Mouse (Mus musculus) T-helper 2 cell (primary cell): ENCODE results near the gene Tbc1d24.

ENCODE experiments used
- in situ Hi-C: fragments of 300-600 bp; cut with MboI, MseI; formaldehyde crosslinking; loops from one replicate; pipeline ENCODE4 v1.15.1; 2025; ENCODE audit warnings: high pct_unique_total_duplicates

Tbc1d24 gene

GRCm38 (mm10) chr17:24190934-24191333 lies 14.4 kb downstream of the Tbc1d24 start:
- in situ Hi-C loops = no loop called here

- in situ Hi-C loops = no loop called here
Observed at GRCm38 (mm10) chr17:24174259-24174658, 31.1 kb downstream of the Tbc1d24 start.

- in situ Hi-C loops = no loop called here
Observed at GRCm38 (mm10) chr17:24173423-24173822, 31.9 kb downstream of the Tbc1d24 start.

- in situ Hi-C loops = no loop called here
Observed at GRCm38 (mm10) chr17:24171738-24172137, 33.6 kb downstream of the Tbc1d24 start.

- in situ Hi-C loops = no loop called here
Observed at GRCm38 (mm10) chr17:24170729-24171128, 34.6 kb downstream of the Tbc1d24 start.

GRCm38 (mm10) chr17:24170125-24170524 lies 35.2 kb downstream of the Tbc1d24 start:
- in situ Hi-C loops = no loop called here

GRCm38 (mm10) chr17:24169317-24170065 lies 35.9 kb downstream of the Tbc1d24 start, which contains the start of gene Atp6v0c:
Gene Atp6v0c, minus strand, starts transcription at chr17:24169702.
- in situ Hi-C loops = no loop called here

GRCm38 (mm10) chr17:24168590-24169277 lies 36.6 kb downstream of the Tbc1d24 start:
- in situ Hi-C loops = no loop called here

- in situ Hi-C loops = no loop called here
Observed at GRCm38 (mm10) chr17:24167891-24168505, 37.4 kb downstream of the Tbc1d24 start.

GRCm38 (mm10) chr17:24167120-24167519 lies 38.2 kb downstream of the Tbc1d24 start:
- in situ Hi-C loops = no loop called here

- in situ Hi-C loops = no loop called here
Observed at GRCm38 (mm10) chr17:24164566-24165259, 40.6 kb downstream of the Tbc1d24 start.

- in situ Hi-C loops = no loop called here
Observed at GRCm38 (mm10) chr17:24163176-24163962, 42.0 kb downstream of the Tbc1d24 start, which contains the start of gene Amdhd2. Gene Amdhd2, minus strand, starts transcription at chr17:24163766.

GRCm38 (mm10) chr17:24162584-24163175 lies 42.7 kb downstream of the Tbc1d24 start:
- in situ Hi-C loops = no loop called here

GRCm38 (mm10) chr17:24161466-24161865 lies 43.9 kb downstream of the Tbc1d24 start:
- in situ Hi-C loops = no loop called here

GRCm38 (mm10) chr17:24157526-24157925 lies 47.8 kb downstream of the Tbc1d24 start:
- in situ Hi-C loops = no loop called here

GRCm38 (mm10) chr17:24157121-24157520 lies 48.2 kb downstream of the Tbc1d24 start:
- in situ Hi-C loops = no loop called here

GRCm38 (mm10) chr17:24156394-24156793 lies 49.0 kb downstream of the Tbc1d24 start:
- in situ Hi-C loops = no loop called here

GRCm38 (mm10) chr17:24155742-24156141 lies 49.6 kb downstream of the Tbc1d24 start:
- in situ Hi-C loops = no loop called here

- in situ Hi-C loops = no loop called here
Observed at GRCm38 (mm10) chr17:24154463-24154862, 50.9 kb downstream of the Tbc1d24 start.

GRCm38 (mm10) chr17:24151890-24152563 lies 53.3 kb downstream of the Tbc1d24 start:
- in situ Hi-C loops = no loop called here
